Mouse (Mus musculus): ENCODE results near the gene Rccd1. TPM values are rescaled to one million over a fixed set of nuclear protein-coding genes. Genes with fewer than 3 reads are reported as not detected.

The Rccd1 gene
- 13.8 and 14.4 TPM in 2 replicates for polyA plus RNA-seq (2015; fragmentation: Nextera tagmentation; extraction: Ambion mirVana)

- ATAC-seq (ENCODE audit: low FRiP score, low read depth): peak; percentile 99
- Histone ChIP-seq H3K27ac (replicated peaks) (peak within 1 kb of the TSS; percentile 95), H3K9ac (peak within 1 kb of the TSS; percentile 56), H3K36me3 (peaks cover 38% of the 10 kb centered on the region), H3K4me2 (peak within 1 kb of the TSS; percentile 67), H3K4me3 (peak within 1 kb of the TSS; percentile 62), H3K27me3 (no peaks in the 10 kb centered on the region), H3K9me3 (no peaks in the 10 kb centered on the region), H3K4me1 (replicated peaks) (peaks cover 27% of the 10 kb centered on the region)
- WGBS: 2% methylated on average over 38 of the region's 38 CpGs
Observed at GRCm38 (mm10) chr7:80324043-80324815, at the start of gene Rccd1. Gene Rccd1 (minus strand): TSS chr7:80324454.

GRCm38 (mm10) chr7:80373850-80374249 is 49.6 kb upstream of the Rccd1 start:
- Histone ChIP-seq H3K9me3 (no peaks in the 10 kb centered on the region), H3K4me3 (no peak overlapping the region), H3K27ac (replicated peaks) (no peak overlapping the region), H3K36me3 (no peaks in the 10 kb centered on the region), H3K27me3 (no peaks in the 10 kb centered on the region), H3K4me1 (replicated peaks) (peaks cover 21% of the 10 kb centered on the region), H3K9ac (no peak overlapping the region), H3K4me2 (no peak overlapping the region)
- no peak for ATAC-seq (ENCODE audit: low FRiP score, low read depth)
- 72% methylated on average over 12 of the region's 12 CpGs for WGBS

GRCm38 (mm10) chr7:80373352-80373751 is 49.1 kb upstream of the Rccd1 start:
- no peak overlapping the region for H3K9ac ChIP-seq
- H3K36me3 ChIP-seq: no peaks in the 10 kb centered on the region
- no peak for ATAC-seq (ENCODE audit: low FRiP score, low read depth)
- peaks cover 21% of the 10 kb centered on the region for H3K4me1 ChIP-seq (replicated peaks)
- no peaks in the 10 kb centered on the region for H3K9me3 ChIP-seq
- no peaks in the 10 kb centered on the region for H3K27me3 ChIP-seq
- H3K4me3 ChIP-seq: no peak overlapping the region
- H3K27ac ChIP-seq (replicated peaks): no peak overlapping the region
- WGBS: 83% methylated on average over 4 of the region's 4 CpGs
- H3K4me2 ChIP-seq: no peak overlapping the region

DNA sequence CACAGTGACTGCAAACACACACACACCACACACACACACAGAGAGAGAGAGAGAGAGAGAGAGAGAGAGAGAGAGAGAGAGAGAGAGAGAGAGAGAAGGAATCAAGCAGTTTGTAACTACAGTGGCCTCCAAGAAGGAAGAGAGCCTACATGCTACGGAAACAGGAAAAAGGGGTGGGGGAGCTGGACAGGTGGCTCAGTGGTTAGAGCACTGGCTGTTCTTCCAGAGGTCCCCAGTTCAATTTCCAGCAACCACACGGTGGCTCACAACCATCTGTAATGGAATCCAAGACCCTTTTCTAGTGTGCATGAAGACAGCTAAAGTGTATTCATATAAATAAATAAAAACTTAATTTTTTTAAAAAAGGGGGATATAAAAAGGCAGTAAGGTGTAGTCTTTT is 48.4 kb upstream of the Rccd1 start:
- Histone ChIP-seq H3K36me3 (no peaks in the 10 kb centered on the region), H3K27ac (replicated peaks) (no peak overlapping the region), H3K9me3 (no peaks in the 10 kb centered on the region), H3K4me2 (no peak overlapping the region), H3K27me3 (no peaks in the 10 kb centered on the region), H3K9ac (no peak overlapping the region), H3K4me1 (replicated peaks) (peaks cover 21% of the 10 kb centered on the region), H3K4me3 (no peak overlapping the region)
- no peak for ATAC-seq (ENCODE audit: low FRiP score, low read depth)
- 62% methylated on average over 2 of the region's 2 CpGs for WGBS

GRCm38 (mm10) chr7:80372166-80372565 is 47.9 kb upstream of the Rccd1 start:
- no peaks in the 10 kb centered on the region for H3K27me3 ChIP-seq
- peaks cover 21% of the 10 kb centered on the region for H3K4me1 ChIP-seq (replicated peaks)
- 93% methylated on average over 3 of the region's 3 CpGs for WGBS
- ATAC-seq (ENCODE audit: low FRiP score, low read depth): no peak
- no peak overlapping the region for H3K9ac ChIP-seq
- H3K9me3 ChIP-seq: no peaks in the 10 kb centered on the region
- H3K27ac ChIP-seq (replicated peaks): no peak overlapping the region
- H3K36me3 ChIP-seq: 0 out of 2 replicates have a peak, but pooled peaks cover 1% of the 10 kb centered on the region
- no peak overlapping the region for H3K4me2 ChIP-seq
- H3K4me3 ChIP-seq: no peak overlapping the region

GRCm38 (mm10) chr7:80371041-80371751 is 46.9 kb upstream of the Rccd1 start, which contains the start of gene Man2a2:
Gene Man2a2 (minus strand): TSS chr7:80371375.
- H3K27me3 ChIP-seq: no peaks in the 10 kb centered on the region
- WGBS: under 1% methylated on average over 58 of the region's 86 CpGs
- peak; percentile 80 for ATAC-seq (ENCODE audit: low FRiP score, low read depth)
- peaks cover 18% of the 10 kb centered on the region for H3K4me1 ChIP-seq (replicated peaks)
- peak within 1 kb of the TSS; percentile 83 for H3K27ac ChIP-seq (replicated peaks)
- peak within 1 kb of the TSS; percentile 56 for H3K4me2 ChIP-seq
- H3K4me3 ChIP-seq: peak within 1 kb of the TSS; percentile 63
- peak within 1 kb of the TSS; percentile 71 for H3K9ac ChIP-seq
- no peaks in the 10 kb centered on the region for H3K9me3 ChIP-seq
- H3K36me3 ChIP-seq: peaks cover 11% of the 10 kb centered on the region; the same call in 1 of the 2 replicates

GRCm38 (mm10) chr7:80370649-80371040 is 46.4 kb upstream of the Rccd1 start:
- WGBS: 1% methylated on average over 31 of the region's 31 CpGs
- H3K27me3 ChIP-seq: no peaks in the 10 kb centered on the region
- peak; percentile 61 for ATAC-seq (ENCODE audit: low FRiP score, low read depth)

DNA sequence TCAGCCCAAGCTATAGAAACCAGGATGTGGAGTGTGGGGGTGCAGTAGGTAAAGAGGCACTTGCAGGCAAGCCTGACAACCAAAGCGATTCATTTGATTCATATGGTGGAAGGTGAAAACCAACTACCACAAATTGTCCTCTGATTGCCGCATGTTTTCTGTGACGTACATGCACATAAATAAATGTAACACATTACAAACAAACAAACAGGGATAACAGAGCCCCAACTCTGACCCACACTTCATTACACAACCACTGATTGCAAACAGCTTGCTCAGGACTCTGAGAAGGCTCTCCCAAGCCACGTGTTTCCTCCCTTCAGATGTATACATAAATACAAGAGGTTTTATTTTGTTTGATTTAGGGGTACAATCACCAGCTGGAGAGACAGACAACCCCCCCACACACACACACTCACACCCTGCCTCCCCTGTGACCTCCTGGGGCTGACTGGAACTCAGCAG is 45.7 kb upstream of the Rccd1 start:
- no peak for ATAC-seq (ENCODE audit: low FRiP score, low read depth)
- H3K36me3 ChIP-seq: peaks cover 18% of the 10 kb centered on the region
- H3K4me1 ChIP-seq (replicated peaks): peaks cover 14% of the 10 kb centered on the region
- H3K4me2 ChIP-seq: peak overlapping the region; percentile 56
- H3K27me3 ChIP-seq: no peaks in the 10 kb centered on the region
- peak overlapping the region; percentile 71 for H3K9ac ChIP-seq
- peak overlapping the region; percentile 63 for H3K4me3 ChIP-seq
- no peaks in the 10 kb centered on the region for H3K9me3 ChIP-seq
- WGBS: 41% methylated on average over 4 of the region's 4 CpGs
- peak overlapping the region; percentile 83 for H3K27ac ChIP-seq (replicated peaks)

More at GRCm38 (mm10) chr7:80370649-80371040, 46.4 kb upstream of the Rccd1 start:
- peak overlapping the region; percentile 71 for H3K9ac ChIP-seq
- peaks cover 14% of the 10 kb centered on the region for H3K4me1 ChIP-seq (replicated peaks)
- peaks cover 17% of the 10 kb centered on the region; the same call in 1 of the 2 replicates for H3K36me3 ChIP-seq
- peak overlapping the region; percentile 63 for H3K4me3 ChIP-seq
- H3K4me2 ChIP-seq: peak overlapping the region; percentile 56
- no peaks in the 10 kb centered on the region for H3K9me3 ChIP-seq
- H3K27ac ChIP-seq (replicated peaks): peak overlapping the region; percentile 83

DNA sequence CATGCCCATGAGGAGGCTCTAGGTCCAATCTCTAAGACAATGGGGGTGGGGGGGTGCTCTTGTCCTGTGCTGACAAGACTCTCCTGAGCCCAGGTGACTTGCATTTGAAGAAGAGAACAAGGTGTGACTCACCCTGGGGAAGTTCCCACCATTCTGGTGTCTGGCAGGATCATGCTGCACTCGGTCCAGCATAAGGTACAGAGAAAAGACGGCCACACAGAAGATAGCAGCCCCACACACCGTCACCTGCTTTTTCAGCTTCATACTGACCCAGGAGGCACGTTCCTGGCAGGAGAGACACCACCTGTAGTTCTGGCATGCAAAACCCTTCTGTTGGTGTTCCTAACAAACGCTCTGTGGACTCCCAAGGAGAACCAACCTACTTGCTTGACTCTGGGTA is 45.2 kb upstream of the Rccd1 start:
- 0 out of 2 replicates have a peak, but pooled peaks have one; percentile 9 for ATAC-seq (ENCODE audit: low FRiP score, low read depth)
- Histone ChIP-seq H3K36me3 (peaks cover 23% of the 10 kb centered on the region), H3K9ac (peak overlapping the region; percentile 71; the same call in 1 of the 2 replicates), H3K9me3 (no peaks in the 10 kb centered on the region), H3K27me3 (no peaks in the 10 kb centered on the region), H3K27ac (replicated peaks) (no peak overlapping the region), H3K4me1 (replicated peaks) (peaks cover 14% of the 10 kb centered on the region), H3K4me2 (peak overlapping the region; percentile 56), H3K4me3 (peak overlapping the region; percentile 63)
- 69% methylated on average over 5 of the region's 5 CpGs for WGBS

DNA sequence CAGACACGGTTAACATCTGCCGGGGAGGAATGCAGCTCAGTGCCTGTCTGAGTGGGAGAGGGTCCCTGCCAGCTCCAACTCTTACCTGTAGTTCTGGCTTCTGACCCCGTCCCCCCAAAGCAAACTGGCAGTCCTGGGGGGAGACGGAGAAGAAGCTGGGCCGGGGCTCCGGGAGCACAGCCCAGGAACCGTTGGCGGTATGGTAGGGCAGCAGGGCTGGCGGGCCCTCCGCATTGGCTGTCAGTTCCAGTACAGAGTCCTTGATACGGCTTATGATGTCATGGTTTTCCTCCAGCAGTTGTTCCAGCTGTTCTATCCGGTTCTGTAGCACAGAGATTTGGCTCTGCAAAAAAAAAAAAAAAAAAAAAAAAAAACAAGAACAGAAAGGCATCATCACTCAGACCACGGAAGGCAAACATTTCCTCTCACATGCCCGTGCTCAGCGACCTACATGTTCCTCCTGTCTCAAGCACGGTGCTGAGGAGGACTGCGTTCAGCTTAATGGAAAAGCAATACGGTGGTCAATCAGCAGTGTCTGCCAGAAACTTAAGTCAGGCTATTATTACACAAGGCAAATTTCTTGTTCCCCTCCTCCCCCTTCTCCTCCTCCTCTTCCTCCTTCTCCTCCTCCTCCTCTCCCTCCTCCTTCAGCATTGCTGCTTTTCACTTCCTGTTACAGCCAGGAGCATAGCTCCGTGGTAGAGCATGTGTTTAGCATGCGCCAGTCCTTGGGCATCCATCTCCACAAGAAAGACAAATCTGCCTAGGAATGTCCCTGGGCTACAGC is 44.6 kb upstream of the Rccd1 start:
- H3K9ac ChIP-seq: no peak overlapping the region
- no peak overlapping the region for H3K27ac ChIP-seq (replicated peaks)
- WGBS: 82% methylated on average over 20 of the region's 20 CpGs
- no peaks in the 10 kb centered on the region for H3K27me3 ChIP-seq
- H3K4me1 ChIP-seq (replicated peaks): peaks cover 14% of the 10 kb centered on the region
- no peak for ATAC-seq (ENCODE audit: low FRiP score, low read depth)
- peaks cover 30% of the 10 kb centered on the region for H3K36me3 ChIP-seq
- peak overlapping the region; percentile 63 for H3K4me3 ChIP-seq
- H3K4me2 ChIP-seq: peak overlapping the region; percentile 56
- H3K9me3 ChIP-seq: no peaks in the 10 kb centered on the region

DNA sequence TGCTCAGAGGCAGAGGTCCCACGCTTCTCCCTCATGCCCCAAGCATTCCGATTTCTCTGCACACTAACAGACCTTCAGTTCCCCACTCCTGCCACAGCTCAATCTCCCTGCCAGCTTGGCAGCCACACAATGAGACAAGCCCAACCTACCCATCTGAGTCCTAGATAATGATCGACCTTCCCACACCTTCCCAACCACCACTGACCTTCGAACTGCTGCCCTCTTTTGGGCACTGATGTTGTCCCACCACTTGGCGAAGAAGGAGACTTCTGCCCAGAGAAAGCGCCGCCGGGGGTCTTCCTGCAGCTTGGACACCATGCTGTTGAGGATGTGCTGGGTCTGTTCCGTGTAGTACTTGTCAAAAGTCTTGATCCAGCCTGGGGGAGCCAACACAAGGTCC is 43.8 kb upstream of the Rccd1 start:
- H3K4me2 ChIP-seq: no peak overlapping the region
- peaks cover 38% of the 10 kb centered on the region for H3K36me3 ChIP-seq
- H3K27me3 ChIP-seq: no peaks in the 10 kb centered on the region
- peaks cover 14% of the 10 kb centered on the region for H3K4me1 ChIP-seq (replicated peaks)
- 86% methylated on average over 9 of the region's 9 CpGs for WGBS
- H3K9me3 ChIP-seq: no peaks in the 10 kb centered on the region
- H3K27ac ChIP-seq (replicated peaks): no peak overlapping the region
- H3K4me3 ChIP-seq: no peak overlapping the region
- H3K9ac ChIP-seq: no peak overlapping the region
- no peak for ATAC-seq (ENCODE audit: low FRiP score, low read depth)

All from hindbrain, embryonic 15.5 days (tissue).